Mouse (Mus musculus): ENCODE data around the gene Hmga1. TPM values are rescaled to one million over a fixed set of nuclear protein-coding genes. Genes with fewer than 3 reads are reported as not detected.

Gene Hmga1
- polyA plus RNA-seq, 1 experiment: 397 TPM

- H3K36me3 ChIP-seq (ENCODE audit: control insufficient read depth, insufficient read depth): peaks cover 12% of the 10 kb centered on the region
- H3K4me3 ChIP-seq (ENCODE audit: insufficient read depth, poor library complexity, severe bottlenecking): peak overlapping the region; percentile 55
- H3K79me3 ChIP-seq (ENCODE audit: low read depth): peaks cover 11% of the 10 kb centered on the region
- TF ChIP-seq FOSL1 (IDR thresholded peaks at IDR 0.05; ENCODE audit: insufficient read depth, low read length, poor library complexity, severe bottlenecking) (no peak), MYOG (IDR thresholded peaks at IDR 0.05; ENCODE audit: control insufficient read depth, extremely low read depth, insufficient read length) (no peak), MAX (IDR thresholded peaks at IDR 0.05) (no peak), CTCF (IDR thresholded peaks at IDR 0.05; ENCODE audit: control insufficient read depth, insufficient read depth, insufficient read length) (no peak), MYOD1 (IDR thresholded peaks at IDR 0.05; ENCODE audit: control insufficient read depth, insufficient read length, low read depth) (no peak), USF1 (IDR thresholded peaks at IDR 0.05; ENCODE audit: low read depth) (no peak), CEBPB (IDR thresholded peaks at IDR 0.05; ENCODE audit: low read depth) (no peak)
- H3K27me3 ChIP-seq (ENCODE audit: control insufficient read depth, insufficient read depth, insufficient read length): no peaks in the 10 kb centered on the region
- H3K79me2 ChIP-seq (ENCODE audit: control insufficient read depth, insufficient read depth): peaks cover 23% of the 10 kb centered on the region
- H3ac ChIP-seq (ENCODE audit: control insufficient read depth, insufficient read length, low read depth): peak overlapping the region; percentile 55
Measured at GRCm38 (mm10) chr17:27564391-27565162, 8.3 kb downstream of the Hmga1 start.

GRCm38 (mm10) chr17:27565163-27565941 lies 9.1 kb downstream of the Hmga1 start, which contains the start of gene AI413582:
Gene AI413582 (minus strand): TSS chr17:27565756.
- Histone ChIP-seq H3K79me2 (ENCODE audit: control insufficient read depth, insufficient read depth) (peaks cover 15% of the 10 kb centered on the region), H3K27me3 (ENCODE audit: control insufficient read depth, insufficient read depth, insufficient read length) (no peaks in the 10 kb centered on the region), H3K4me3 (ENCODE audit: insufficient read depth, poor library complexity, severe bottlenecking) (peak within 1 kb of the TSS; percentile 55), H3K79me3 (ENCODE audit: low read depth) (peaks cover 3% of the 10 kb centered on the region), H3ac (ENCODE audit: control insufficient read depth, insufficient read length, low read depth) (peak within 1 kb of the TSS; percentile 82), H3K36me3 (ENCODE audit: control insufficient read depth, insufficient read depth) (peaks cover 5% of the 10 kb centered on the region)
- peak; percentile 99 for TF ChIP-seq CTCF (IDR thresholded peaks at IDR 0.05; ENCODE audit: control insufficient read depth, insufficient read depth, insufficient read length)
- TF ChIP-seq MAX (IDR thresholded peaks at IDR 0.05): no peak
- no peak for TF ChIP-seq FOSL1 (IDR thresholded peaks at IDR 0.05; ENCODE audit: insufficient read depth, low read length, poor library complexity, severe bottlenecking)
- peak; percentile 56 for TF ChIP-seq USF1 (IDR thresholded peaks at IDR 0.05; ENCODE audit: low read depth)

GRCm38 (mm10) chr17:27565942-27566267 lies 9.6 kb downstream of the Hmga1 start:
- no peaks in the 10 kb centered on the region for H3K27me3 ChIP-seq (ENCODE audit: control insufficient read depth, insufficient read depth, insufficient read length)
- TF ChIP-seq MAX (IDR thresholded peaks at IDR 0.05): no peak
- TF ChIP-seq CTCF (IDR thresholded peaks at IDR 0.05; ENCODE audit: control insufficient read depth, insufficient read depth, insufficient read length): no peak
- no peak for TF ChIP-seq CEBPB (IDR thresholded peaks at IDR 0.05; ENCODE audit: low read depth)
- no peak for TF ChIP-seq MYOD1 (IDR thresholded peaks at IDR 0.05; ENCODE audit: control insufficient read depth, insufficient read length, low read depth)
- TF ChIP-seq FOSL1 (IDR thresholded peaks at IDR 0.05; ENCODE audit: insufficient read depth, low read length, poor library complexity, severe bottlenecking): no peak
- TF ChIP-seq MYOG (IDR thresholded peaks at IDR 0.05; ENCODE audit: control insufficient read depth, extremely low read depth, insufficient read length): no peak
- TF ChIP-seq USF1 (IDR thresholded peaks at IDR 0.05; ENCODE audit: low read depth): no peak
- no peaks in the 10 kb centered on the region for H3K79me3 ChIP-seq (ENCODE audit: low read depth)
- H3K36me3 ChIP-seq (ENCODE audit: control insufficient read depth, insufficient read depth): peaks cover 5% of the 10 kb centered on the region
- H3K4me3 ChIP-seq (ENCODE audit: insufficient read depth, poor library complexity, severe bottlenecking): peak overlapping the region; percentile 30
- H3ac ChIP-seq (ENCODE audit: control insufficient read depth, insufficient read length, low read depth): peak overlapping the region; percentile 82
- H3K79me2 ChIP-seq (ENCODE audit: control insufficient read depth, insufficient read depth): peaks cover 10% of the 10 kb centered on the region

- no peak for TF ChIP-seq MAX (IDR thresholded peaks at IDR 0.05)
- no peak for TF ChIP-seq MYOG (IDR thresholded peaks at IDR 0.05; ENCODE audit: control insufficient read depth, extremely low read depth, insufficient read length)
- no peak for TF ChIP-seq FOSL1 (IDR thresholded peaks at IDR 0.05; ENCODE audit: insufficient read depth, low read length, poor library complexity, severe bottlenecking)
- no peak for TF ChIP-seq CTCF (IDR thresholded peaks at IDR 0.05; ENCODE audit: control insufficient read depth, insufficient read depth, insufficient read length)
- no peak for TF ChIP-seq USF1 (IDR thresholded peaks at IDR 0.05; ENCODE audit: low read depth)
- no peak for TF ChIP-seq MYOD1 (IDR thresholded peaks at IDR 0.05; ENCODE audit: control insufficient read depth, insufficient read length, low read depth)
- no peak for TF ChIP-seq CEBPB (IDR thresholded peaks at IDR 0.05; ENCODE audit: low read depth)
- no peaks in the 10 kb centered on the region for H3K27me3 ChIP-seq (ENCODE audit: control insufficient read depth, insufficient read depth, insufficient read length)
- H3K79me2 ChIP-seq (ENCODE audit: control insufficient read depth, insufficient read depth): peaks cover 5% of the 10 kb centered on the region
- peaks cover 5% of the 10 kb centered on the region for H3K36me3 ChIP-seq (ENCODE audit: control insufficient read depth, insufficient read depth)
- H3K79me3 ChIP-seq (ENCODE audit: low read depth): no peaks in the 10 kb centered on the region
- no peak overlapping the region for H3K4me3 ChIP-seq (ENCODE audit: insufficient read depth, poor library complexity, severe bottlenecking)
- H3ac ChIP-seq (ENCODE audit: control insufficient read depth, insufficient read length, low read depth): no peak overlapping the region
Measured at GRCm38 (mm10) chr17:27568228-27568627, 11.9 kb downstream of the Hmga1 start.

- H3K36me3 ChIP-seq (ENCODE audit: control insufficient read depth, insufficient read depth): peaks cover 6% of the 10 kb centered on the region
- no peak overlapping the region for H3ac ChIP-seq (ENCODE audit: control insufficient read depth, insufficient read length, low read depth)
- no peaks in the 10 kb centered on the region for H3K79me2 ChIP-seq (ENCODE audit: control insufficient read depth, insufficient read depth)
- no peak overlapping the region for H3K4me3 ChIP-seq (ENCODE audit: insufficient read depth, poor library complexity, severe bottlenecking)
- no peak for TF ChIP-seq FOSL1 (IDR thresholded peaks at IDR 0.05; ENCODE audit: insufficient read depth, low read length, poor library complexity, severe bottlenecking)
- no peak for TF ChIP-seq CEBPB (IDR thresholded peaks at IDR 0.05; ENCODE audit: low read depth)
- TF ChIP-seq MYOD1 (IDR thresholded peaks at IDR 0.05; ENCODE audit: control insufficient read depth, insufficient read length, low read depth): no peak
- TF ChIP-seq CTCF (IDR thresholded peaks at IDR 0.05; ENCODE audit: control insufficient read depth, insufficient read depth, insufficient read length): no peak
- no peak for TF ChIP-seq MYOG (IDR thresholded peaks at IDR 0.05; ENCODE audit: control insufficient read depth, extremely low read depth, insufficient read length)
- no peak for TF ChIP-seq USF1 (IDR thresholded peaks at IDR 0.05; ENCODE audit: low read depth)
- no peak for TF ChIP-seq MAX (IDR thresholded peaks at IDR 0.05)
- H3K79me3 ChIP-seq (ENCODE audit: low read depth): no peaks in the 10 kb centered on the region
- H3K27me3 ChIP-seq (ENCODE audit: control insufficient read depth, insufficient read depth, insufficient read length): no peaks in the 10 kb centered on the region
Measured at GRCm38 (mm10) chr17:27571315-27571714, 15.0 kb downstream of the Hmga1 start.

All from C2C12 (cell line).